Mouse (Mus musculus): ENCODE data around the gene Hmgb1.

DNA sequence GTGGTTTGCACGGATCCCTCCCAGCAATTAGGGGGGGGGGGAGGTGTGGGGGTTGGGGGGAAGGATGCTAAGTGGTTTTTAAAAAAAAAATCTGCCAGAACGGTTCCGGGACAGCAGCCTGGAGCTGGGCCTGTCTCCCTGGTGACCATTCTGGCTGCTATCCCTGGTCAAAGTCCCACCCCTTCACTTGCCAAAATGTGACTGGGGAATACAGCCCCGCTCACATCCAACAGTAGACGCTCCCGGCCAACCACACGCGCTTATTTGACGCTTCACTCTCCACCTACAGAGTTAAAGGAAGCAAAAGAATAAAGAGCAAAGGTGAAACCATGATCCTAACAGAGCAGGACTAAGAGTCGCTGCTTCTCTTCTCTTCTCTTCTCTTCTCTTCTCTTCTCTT is 146.6 kb downstream of the Hmgb1 start:
- TF ChIP-seq CTCF (IDR thresholded peaks at IDR 0.05) (no peak), POLR2A (IDR thresholded peaks at IDR 0.05; ENCODE audit: insufficient read depth, low read depth, low read length) (no peak), EP300 (IDR thresholded peaks at IDR 0.05; ENCODE audit: insufficient read depth, low read depth, low read length) (no peak)
